Mouse (Mus musculus): ENCODE results near the gene Btbd16. TPM values are rescaled to one million over a fixed set of nuclear protein-coding genes. Genes with fewer than 3 reads are reported as not detected.

The Btbd16 gene
- not detected in 2 replicates for polyA plus RNA-seq (2015; fragmentation: Nextera tagmentation; extraction: Ambion mirVana)

DNA sequence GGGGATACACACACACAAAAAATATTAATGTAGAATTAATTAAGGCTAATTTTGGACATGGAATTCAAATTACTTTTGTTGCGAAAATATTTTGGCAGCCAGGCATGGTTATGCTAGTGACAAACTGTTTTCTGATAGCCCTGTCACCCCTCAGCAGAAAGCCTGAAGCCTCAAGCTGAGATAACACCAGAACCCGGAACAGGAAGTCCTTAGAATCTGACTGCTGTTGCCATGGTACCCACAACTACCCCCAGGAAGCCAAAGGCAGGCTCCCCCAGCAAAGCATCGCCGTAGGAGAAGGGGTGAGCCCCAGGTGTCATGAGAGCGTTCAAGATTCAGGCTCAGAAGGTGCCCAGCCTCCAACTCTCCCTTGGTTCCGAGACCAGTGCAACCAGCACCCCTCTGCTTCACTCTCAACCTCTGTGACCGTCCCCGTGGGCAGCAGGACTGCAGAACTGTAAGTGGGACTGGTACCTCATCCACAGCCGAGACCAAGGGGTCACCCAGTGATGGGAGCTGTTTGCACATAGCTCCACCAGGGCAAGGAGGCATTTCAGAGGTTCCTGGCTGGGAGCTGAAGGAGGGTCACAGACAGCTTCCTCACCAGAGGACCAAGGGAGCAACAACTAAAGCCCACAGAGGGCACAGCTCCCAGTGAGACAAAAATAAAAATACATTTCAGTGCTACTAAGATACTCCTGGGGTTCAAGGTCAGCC lies at the start of gene Btbd16:
Btbd16 (plus strand) TSS at position 156 of the 717 bp plus-strand sequence.
- 63% methylated on average over 9 of the region's 9 CpGs for WGBS
- Histone ChIP-seq H3K4me2 (ENCODE audit: low read length) (no peak within 1 kb of the TSS), H3K36me3 (ENCODE audit: control insufficient read depth, insufficient read depth) (no peaks in the 10 kb centered on the region), H3K4me1 (replicated peaks; ENCODE audit: control insufficient read depth, insufficient read depth, low read length) (no peaks in the 10 kb centered on the region), H3K9me3 (ENCODE audit: control insufficient read depth, low read length) (no peaks in the 10 kb centered on the region), H3K27ac (ENCODE audit: low read length) (no peak within 1 kb of the TSS), H3K27me3 (replicated peaks; ENCODE audit: control insufficient read depth, insufficient read depth, low read length) (no peaks in the 10 kb centered on the region), H3K9ac (replicated peaks; ENCODE audit: low read depth, low read length) (no peak within 1 kb of the TSS), H3K4me3 (replicated peaks; ENCODE audit: low read length) (no peak within 1 kb of the TSS)
- ATAC-seq: no peak

GRCm38 (mm10) chr7:130726185-130726584 lies 47.7 kb upstream of the Btbd16 start:
- no peak overlapping the region for H3K4me3 ChIP-seq (replicated peaks; ENCODE audit: low read length)
- peaks cover 8% of the 10 kb centered on the region for H3K4me1 ChIP-seq (replicated peaks; ENCODE audit: control insufficient read depth, insufficient read depth, low read length)
- WGBS: 68% methylated on average over 3 of the region's 3 CpGs
- no peak overlapping the region; the same call in 1 of the 2 replicates for H3K27ac ChIP-seq (ENCODE audit: low read length)
- H3K9me3 ChIP-seq (ENCODE audit: control insufficient read depth, low read length): no peaks in the 10 kb centered on the region
- peak; percentile 47; the same call in 1 of the 2 replicates for ATAC-seq
- peaks cover 10% of the 10 kb centered on the region for H3K36me3 ChIP-seq (ENCODE audit: control insufficient read depth, insufficient read depth)
- no peaks in the 10 kb centered on the region for H3K27me3 ChIP-seq (replicated peaks; ENCODE audit: control insufficient read depth, insufficient read depth, low read length)
- H3K9ac ChIP-seq (replicated peaks; ENCODE audit: low read depth, low read length): no peak overlapping the region
- H3K4me2 ChIP-seq (ENCODE audit: low read length): no peak overlapping the region

- H3K9me3 ChIP-seq (ENCODE audit: control insufficient read depth, low read length): no peaks in the 10 kb centered on the region
- no peak for ATAC-seq
- no peak overlapping the region for H3K27ac ChIP-seq (ENCODE audit: low read length)
- peaks cover 10% of the 10 kb centered on the region for H3K36me3 ChIP-seq (ENCODE audit: control insufficient read depth, insufficient read depth)
- WGBS: 77% methylated on average over 8 of the region's 8 CpGs
- no peaks in the 10 kb centered on the region for H3K27me3 ChIP-seq (replicated peaks; ENCODE audit: control insufficient read depth, insufficient read depth, low read length)
- H3K9ac ChIP-seq (replicated peaks; ENCODE audit: low read depth, low read length): no peak overlapping the region
- peaks cover 14% of the 10 kb centered on the region for H3K4me1 ChIP-seq (replicated peaks; ENCODE audit: control insufficient read depth, insufficient read depth, low read length)
- H3K4me3 ChIP-seq (replicated peaks; ENCODE audit: low read length): no peak overlapping the region
- no peak overlapping the region for H3K4me2 ChIP-seq (ENCODE audit: low read length)
Observed at GRCm38 (mm10) chr7:130726724-130727422, 47.0 kb upstream of the Btbd16 start.

GRCm38 (mm10) chr7:130727560-130727959 lies 46.3 kb upstream of the Btbd16 start:
- peaks cover 20% of the 10 kb centered on the region for H3K4me1 ChIP-seq (replicated peaks; ENCODE audit: control insufficient read depth, insufficient read depth, low read length)
- no peaks in the 10 kb centered on the region for H3K9me3 ChIP-seq (ENCODE audit: control insufficient read depth, low read length)
- no peak overlapping the region for H3K4me2 ChIP-seq (ENCODE audit: low read length)
- WGBS: 93% methylated on average over 4 of the region's 4 CpGs
- peaks cover 10% of the 10 kb centered on the region for H3K36me3 ChIP-seq (ENCODE audit: control insufficient read depth, insufficient read depth)
- H3K27ac ChIP-seq (ENCODE audit: low read length): no peak overlapping the region
- H3K27me3 ChIP-seq (replicated peaks; ENCODE audit: control insufficient read depth, insufficient read depth, low read length): no peaks in the 10 kb centered on the region
- no peak overlapping the region for H3K4me3 ChIP-seq (replicated peaks; ENCODE audit: low read length)
- no peak for ATAC-seq
- no peak overlapping the region for H3K9ac ChIP-seq (replicated peaks; ENCODE audit: low read depth, low read length)

GRCm38 (mm10) chr7:130731792-130732191 lies 42.1 kb upstream of the Btbd16 start:
- Histone ChIP-seq H3K27ac (ENCODE audit: low read length) (peak overlapping the region; percentile 51), H3K4me1 (replicated peaks; ENCODE audit: control insufficient read depth, insufficient read depth, low read length) (peaks cover 25% of the 10 kb centered on the region), H3K9me3 (ENCODE audit: control insufficient read depth, low read length) (no peaks in the 10 kb centered on the region), H3K27me3 (replicated peaks; ENCODE audit: control insufficient read depth, insufficient read depth, low read length) (no peaks in the 10 kb centered on the region), H3K9ac (replicated peaks; ENCODE audit: low read depth, low read length) (no peak overlapping the region), H3K36me3 (ENCODE audit: control insufficient read depth, insufficient read depth) (peaks cover 31% of the 10 kb centered on the region), H3K4me2 (ENCODE audit: low read length) (no peak overlapping the region), H3K4me3 (replicated peaks; ENCODE audit: low read length) (no peak overlapping the region)
- WGBS: 42% methylated on average over 7 of the region's 7 CpGs
- ATAC-seq: 0 out of 2 replicates have a peak, but pooled peaks have one; percentile 7

DNA sequence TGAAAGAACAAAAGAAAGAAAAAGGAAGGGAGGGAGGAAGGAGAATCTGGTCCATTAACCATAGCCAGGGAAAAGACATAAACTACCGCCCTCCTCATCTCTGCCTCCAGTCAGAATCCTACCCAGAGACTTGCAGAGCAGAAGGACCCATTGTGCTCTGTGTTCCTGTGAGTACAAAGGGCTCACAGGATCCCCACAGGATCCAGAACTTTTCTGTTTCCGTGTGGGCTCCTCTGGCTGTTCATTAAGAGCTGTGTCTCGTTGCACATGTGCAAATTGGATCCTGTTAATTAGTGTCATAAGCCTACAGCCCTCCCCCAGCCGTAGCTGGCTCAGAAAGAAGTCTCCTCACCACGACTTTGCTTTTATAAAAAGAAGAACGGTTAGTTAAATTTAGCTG lies 41.0 kb upstream of the Btbd16 start:
- 7% methylated on average over 6 of the region's 6 CpGs for WGBS
- Histone ChIP-seq H3K27ac (ENCODE audit: low read length) (peak overlapping the region; percentile 63), H3K4me3 (replicated peaks; ENCODE audit: low read length) (no peak overlapping the region), H3K9me3 (ENCODE audit: control insufficient read depth, low read length) (no peaks in the 10 kb centered on the region), H3K36me3 (ENCODE audit: control insufficient read depth, insufficient read depth) (peaks cover 36% of the 10 kb centered on the region), H3K9ac (replicated peaks; ENCODE audit: low read depth, low read length) (no peak overlapping the region), H3K4me2 (ENCODE audit: low read length) (no peak overlapping the region), H3K4me1 (replicated peaks; ENCODE audit: control insufficient read depth, insufficient read depth, low read length) (peaks cover 25% of the 10 kb centered on the region), H3K27me3 (replicated peaks; ENCODE audit: control insufficient read depth, insufficient read depth, low read length) (no peaks in the 10 kb centered on the region)
- peak; percentile 49 for ATAC-seq

DNA sequence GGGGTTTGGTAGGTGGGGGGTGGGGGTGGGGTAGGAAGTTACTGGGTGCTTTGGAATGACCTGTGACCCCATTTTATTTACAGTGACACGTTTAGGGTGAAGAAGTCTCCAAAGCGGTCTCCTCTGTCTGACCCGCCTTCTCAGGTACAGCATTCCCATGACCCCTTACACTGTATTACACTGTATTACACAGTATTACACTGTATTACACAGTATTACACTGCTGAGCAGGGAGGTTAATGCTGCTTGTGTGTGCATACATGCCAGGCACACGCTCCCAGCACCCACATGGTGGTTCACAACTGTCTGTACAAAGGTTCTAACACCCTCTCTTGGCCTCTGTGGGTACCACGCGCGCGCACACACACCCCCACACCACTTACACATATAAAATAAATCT lies 40.4 kb upstream of the Btbd16 start:
- Histone ChIP-seq H3K4me3 (replicated peaks; ENCODE audit: low read length) (no peak overlapping the region), H3K9me3 (ENCODE audit: control insufficient read depth, low read length) (no peaks in the 10 kb centered on the region), H3K27me3 (replicated peaks; ENCODE audit: control insufficient read depth, insufficient read depth, low read length) (no peaks in the 10 kb centered on the region), H3K36me3 (ENCODE audit: control insufficient read depth, insufficient read depth) (peaks cover 37% of the 10 kb centered on the region), H3K4me2 (ENCODE audit: low read length) (no peak overlapping the region), H3K27ac (ENCODE audit: low read length) (no peak overlapping the region; the same call in 1 of the 2 replicates), H3K9ac (replicated peaks; ENCODE audit: low read depth, low read length) (no peak overlapping the region), H3K4me1 (replicated peaks; ENCODE audit: control insufficient read depth, insufficient read depth, low read length) (peaks cover 25% of the 10 kb centered on the region)
- WGBS: 91% methylated on average over 8 of the region's 8 CpGs
- 0 out of 2 replicates have a peak, but pooled peaks have one; percentile 6 for ATAC-seq

DNA sequence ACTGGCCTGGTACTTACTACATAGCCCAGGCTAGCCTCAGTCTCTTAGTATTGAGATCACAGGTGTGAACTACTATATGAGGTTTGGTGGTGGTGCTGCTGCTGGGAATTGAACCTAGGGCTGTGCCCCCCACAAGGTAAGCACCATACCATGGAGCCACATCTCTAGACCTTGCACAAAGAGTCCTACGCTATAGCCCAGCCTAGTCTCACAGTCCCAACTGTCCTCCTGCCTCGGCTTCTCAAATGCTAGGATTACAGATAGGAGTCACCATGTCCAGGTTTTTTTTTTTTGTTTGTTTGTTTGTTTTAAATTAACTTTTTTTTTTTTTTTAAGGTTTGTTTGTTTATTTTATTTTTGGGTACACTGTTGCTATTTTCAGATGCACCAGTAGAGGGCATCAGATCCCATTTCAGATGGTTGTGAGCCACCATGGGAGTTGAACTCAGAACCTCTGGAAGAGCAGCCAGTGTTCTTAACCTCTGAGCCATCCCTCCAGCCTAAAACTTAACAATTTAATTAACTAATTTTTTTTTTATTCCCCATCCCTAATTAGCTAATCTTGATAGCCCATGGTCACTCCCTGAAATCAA lies 39.6 kb upstream of the Btbd16 start:
- H3K4me3 ChIP-seq (replicated peaks; ENCODE audit: low read length): no peak overlapping the region
- H3K9me3 ChIP-seq (ENCODE audit: control insufficient read depth, low read length): no peaks in the 10 kb centered on the region
- peaks cover 33% of the 10 kb centered on the region for H3K36me3 ChIP-seq (ENCODE audit: control insufficient read depth, insufficient read depth)
- H3K4me2 ChIP-seq (ENCODE audit: low read length): no peak overlapping the region
- no peak for ATAC-seq
- H3K27ac ChIP-seq (ENCODE audit: low read length): no peak overlapping the region
- 100% methylated on average over 2 of the region's 2 CpGs for WGBS
- H3K9ac ChIP-seq (replicated peaks; ENCODE audit: low read depth, low read length): no peak overlapping the region
- H3K27me3 ChIP-seq (replicated peaks; ENCODE audit: control insufficient read depth, insufficient read depth, low read length): no peaks in the 10 kb centered on the region
- peaks cover 25% of the 10 kb centered on the region for H3K4me1 ChIP-seq (replicated peaks; ENCODE audit: control insufficient read depth, insufficient read depth, low read length)

DNA sequence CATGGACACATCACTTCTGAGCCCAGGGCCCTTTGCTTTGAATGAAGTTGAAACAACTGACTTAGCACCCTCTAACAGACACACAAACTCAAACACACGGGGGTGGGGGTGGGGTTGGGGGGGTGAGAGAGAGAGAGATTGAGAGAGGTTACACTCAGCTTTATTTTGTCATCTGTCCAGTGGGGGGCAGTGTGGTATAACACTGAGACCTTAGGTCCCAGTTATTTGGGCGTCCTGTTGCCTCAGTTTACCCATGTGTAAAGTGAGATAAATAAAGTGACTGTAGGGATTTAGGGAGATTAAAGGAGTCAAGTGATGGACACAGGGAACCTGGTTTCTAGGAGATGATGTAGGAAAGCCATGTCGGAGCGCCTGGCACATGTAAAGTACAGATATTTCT lies 32.8 kb upstream of the Btbd16 start:
- Histone ChIP-seq H3K9ac (replicated peaks; ENCODE audit: low read depth, low read length) (no peak overlapping the region), H3K36me3 (ENCODE audit: control insufficient read depth, insufficient read depth) (peaks cover 40% of the 10 kb centered on the region)

More for the DNA sequence above, 32.8 kb upstream of the Btbd16 start:
- WGBS: 88% methylated on average over 4 of the region's 4 CpGs
- Histone ChIP-seq H3K27ac (ENCODE audit: low read length) (no peak overlapping the region), H3K4me3 (replicated peaks; ENCODE audit: low read length) (no peak overlapping the region), H3K4me2 (ENCODE audit: low read length) (no peak overlapping the region), H3K4me1 (replicated peaks; ENCODE audit: control insufficient read depth, insufficient read depth, low read length) (no peaks in the 10 kb centered on the region), H3K9me3 (ENCODE audit: control insufficient read depth, low read length) (no peaks in the 10 kb centered on the region), H3K27me3 (replicated peaks; ENCODE audit: control insufficient read depth, insufficient read depth, low read length) (no peaks in the 10 kb centered on the region)
- ATAC-seq: no peak

Measured in forebrain, embryonic 16.5 days (tissue).